20 mouse cellular contexts compared by ENCODE assay signal in the genomic region with DNA sequence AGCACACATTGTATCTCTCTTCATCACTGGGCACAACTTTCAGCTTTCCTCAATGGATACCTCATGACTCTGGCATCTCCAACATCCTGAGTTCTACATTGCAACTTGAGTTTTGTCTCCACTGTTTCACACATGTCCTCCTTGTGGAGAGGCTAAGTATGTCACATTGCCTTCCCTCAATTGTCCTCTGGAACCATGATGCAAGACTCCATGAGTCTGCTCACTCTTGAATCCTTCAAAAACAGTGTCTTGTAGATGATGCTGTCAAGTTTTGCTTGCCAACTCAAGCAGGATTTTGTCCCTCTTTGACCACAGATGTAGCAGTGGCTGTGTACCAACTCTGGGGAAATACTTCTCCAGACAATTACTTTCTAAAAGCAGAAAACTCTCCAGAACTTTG.
DNase-seq lines count a peak whose midpoint lies in the region; ATAC-seq and TF ChIP-seq lines count a peak whose summit lies in the region.
"Had no signal": no experiment of that assay in that cellular context is flagged by ENCODE, and none has a peak within 500 bp of the region (broad histone marks: within the 10 kb centered on the region; RNA-seq: fewer than 3 reads in every experiment).

No protein-coding gene starts in this region.

- no peak overlapping the region for H3K4me3 ChIP-seq in lung, postnatal 0 days (ENCODE audit: low read depth, low read length)
- H3K4me3 ChIP-seq in thymus, adult 2 months (ENCODE audit: control insufficient read depth, insufficient read depth, low read length) = no peak overlapping the region
- H3K4me3 ChIP-seq: embryonic facial prominence, embryonic 15.5 days; forebrain, embryonic 13.5 days; hindbrain, embryonic 13.5 days had no signal

- no peak for TF ChIP-seq POLR2A in thymus, adult 2 months (IDR thresholded peaks at IDR 0.05; ENCODE audit: control insufficient read depth, extremely low read depth, insufficient read depth, low read length, poor library complexity)

- no peaks in the 10 kb centered on the region for H3K9me3 ChIP-seq in lung, postnatal 0 days (ENCODE audit: low read length)
- H3K9me3 ChIP-seq: embryonic facial prominence, embryonic 15.5 days; forebrain, embryonic 13.5 days; hindbrain, embryonic 13.5 days had no signal

- POLR2A ChIA-PET in Patski (lab: Charles Lee) = no interaction called here

- intact Hi-C loops in heart, postnatal 25 days (cut with DNase I) = no loop called here

- H3K27me3 ChIP-seq in lung, postnatal 0 days (replicated peaks; ENCODE audit: insufficient read depth, low read length) = no peaks in the 10 kb centered on the region
- H3K27me3 ChIP-seq in Patski = no peaks in the 10 kb centered on the region
- H3K27me3 ChIP-seq in thymus, adult 2 months (ENCODE audit: control insufficient read depth, insufficient read depth, low read length) = no peaks in the 10 kb centered on the region
- H3K27me3 ChIP-seq: embryonic facial prominence, embryonic 15.5 days; forebrain, embryonic 13.5 days; hindbrain, embryonic 13.5 days had no signal

- H3K27ac ChIP-seq in lung, postnatal 0 days (ENCODE audit: low read length) = no peak overlapping the region
- H3K27ac ChIP-seq in thymus, adult 2 months (ENCODE audit: control insufficient read depth, insufficient read depth, low read length) = no peak overlapping the region
- H3K27ac ChIP-seq: embryonic facial prominence, embryonic 15.5 days; forebrain, embryonic 13.5 days; hindbrain, embryonic 13.5 days; hindbrain, postnatal 0 days had no signal

- TF ChIP-seq EP300 in lung, postnatal 0 days (IDR thresholded peaks at IDR 0.05) = no peak

- H3K4me2 ChIP-seq in lung, postnatal 0 days (replicated peaks; ENCODE audit: low read depth, low read length) = no peak overlapping the region
- H3K4me2 ChIP-seq: embryonic facial prominence, embryonic 15.5 days; forebrain, embryonic 13.5 days; heart, embryonic 11.5 days; hindbrain, embryonic 13.5 days had no signal

- no peaks in the 10 kb centered on the region for H3K36me3 ChIP-seq in lung, postnatal 0 days (ENCODE audit: insufficient read depth, low read length)
- H3K36me3 ChIP-seq in thymus, adult 2 months (ENCODE audit: control insufficient read depth, insufficient read depth, low read length) = no peaks in the 10 kb centered on the region
- H3K36me3 ChIP-seq: embryonic facial prominence, embryonic 15.5 days; hindbrain, embryonic 13.5 days had no signal

- in situ Hi-C loops in Patski (cut with MboI; ENCODE audit: low pct_unique_long_range_greater_than_20kb) = no loop called here

- peak; percentile 87 for DNase-seq in heart, adult 11 months
- no peak for DNase-seq in heart, postnatal 25 days (ENCODE audit: low spot score)
- DNase-seq in lung, postnatal 0 days (ENCODE audit: low spot score) = no peak
- DNase-seq in lung, postnatal 4 days = no peak
- no peak for DNase-seq in Patski (ENCODE audit: low read depth, low spot score)
- no peak for DNase-seq in thymus, adult 2 months
- DNase-seq: adrenal gland, postnatal 10 days; cerebellum, adult 11 months; cerebellum, adult 8-10 months; cerebellum, postnatal 14 days; embryo, embryonic 11 days; forebrain, postnatal 0 days; gastrocnemius, postnatal 14 days; kidney, adult 11 months had no signal

- no peaks in the 10 kb centered on the region for H3K4me1 ChIP-seq in lung, postnatal 0 days (ENCODE audit: insufficient read depth, low read depth, low read length)
- no peaks in the 10 kb centered on the region for H3K4me1 ChIP-seq in thymus, adult 2 months (replicated peaks; ENCODE audit: control insufficient read depth, insufficient read depth, low read length)
- H3K4me1 ChIP-seq: embryonic facial prominence, embryonic 15.5 days; forebrain, embryonic 13.5 days; hindbrain, embryonic 13.5 days had no signal

- no peak for ATAC-seq in lung, postnatal 0 days
- no peak for ATAC-seq in Patski
- ATAC-seq in erythroblast, adult 5-6 weeks (replicated peaks; ENCODE audit: low FRiP score, poor library complexity, severe bottlenecking) = no peak
- ATAC-seq: forebrain, embryonic 13.5 days; forebrain, postnatal 0 days; hindbrain, postnatal 0 days had no signal

- CTCF ChIA-PET in Patski (lab: Charles Lee) = interaction anchor here (1.0 to 1.1 kb wide), 2 partner anchors 13 to 15 kb away, joined by 3 read pairs; no protein-coding TSS in a partner anchor

- TF ChIP-seq CTCF in lung, postnatal 0 days (IDR thresholded peaks at IDR 0.05) = 0 out of 2 replicates have a peak, but pooled peaks have one; percentile 13
- peak; percentile 9 for TF ChIP-seq CTCF in Patski (IDR thresholded peaks at IDR 0.05)
- TF ChIP-seq CTCF in thymus, adult 2 months (IDR thresholded peaks at IDR 0.05; ENCODE audit: borderline replicate concordance, control insufficient read depth, extremely low read depth, insufficient read depth, low read length, poor library complexity) = no peak

- H3K9ac ChIP-seq in lung, postnatal 0 days (replicated peaks; ENCODE audit: low read depth) = no peak overlapping the region
- H3K9ac ChIP-seq: embryonic facial prominence, embryonic 15.5 days; forebrain, embryonic 13.5 days; forebrain, postnatal 0 days; hindbrain, embryonic 13.5 days had no signal
